Mouse (Mus musculus): ENCODE results near the gene Tmem50b. TPM values are rescaled to one million over a fixed set of nuclear protein-coding genes. Genes with fewer than 3 reads are reported as not detected.

Gene Tmem50b
- polyA plus RNA-seq, 1 experiment: 37.8 TPM

DNA sequence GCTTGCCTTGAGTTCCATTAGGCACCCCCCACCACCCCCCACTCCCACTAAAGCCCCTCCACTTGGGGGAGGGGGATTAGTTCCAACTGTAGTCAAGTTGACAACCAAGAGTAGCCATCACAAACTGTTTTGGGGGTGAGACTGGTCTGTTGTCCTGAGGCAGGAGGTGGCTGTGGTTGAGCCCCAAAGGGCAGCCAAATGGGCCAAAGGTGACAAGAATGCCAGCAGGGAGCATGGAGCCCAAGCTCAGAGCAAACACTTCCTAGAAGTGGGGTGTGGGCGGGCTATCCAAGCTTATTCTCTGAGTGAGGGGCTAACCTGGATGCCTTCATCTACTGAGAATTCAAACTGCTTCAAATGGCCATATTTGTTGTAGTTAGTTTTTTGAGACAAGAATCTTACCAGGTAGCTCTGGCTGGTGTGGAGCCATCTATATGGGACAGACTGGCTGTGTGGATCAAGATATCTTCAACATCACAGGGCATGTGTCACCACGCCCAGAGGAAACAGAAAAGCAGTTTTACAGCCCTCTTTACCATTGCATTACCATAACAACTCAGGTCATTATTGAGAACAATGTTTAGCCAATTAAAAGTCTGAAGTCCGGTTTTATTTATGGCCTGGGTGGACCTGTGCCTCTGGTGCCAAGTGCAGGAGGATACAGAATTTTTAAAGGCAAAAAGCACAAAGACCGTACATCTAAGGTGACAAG, 32.9 kb downstream of the Tmem50b start:
- Histone ChIP-seq H3K27me3 (ENCODE audit: control insufficient read depth, insufficient read depth, low read length) (no peaks in the 10 kb centered on the region), H3K27ac (ENCODE audit: control insufficient read depth, insufficient read depth, low read length) (no peak overlapping the region), H3K4me3 (ENCODE audit: control insufficient read depth, insufficient read depth, low read length) (no peak overlapping the region), H3K36me3 (ENCODE audit: control insufficient read depth, insufficient read depth, low read length) (peaks cover 51% of the 10 kb centered on the region), H3K4me1 (replicated peaks; ENCODE audit: control insufficient read depth, insufficient read depth, low read length) (no peaks in the 10 kb centered on the region)
- WGBS: 96% methylated on average over 4 of the region's 4 CpGs
- TF ChIP-seq CTCF (IDR thresholded peaks at IDR 0.05; ENCODE audit: borderline replicate concordance, control insufficient read depth, extremely low read depth, insufficient read depth, low read length, poor library complexity): no peak
- TF ChIP-seq POLR2A (IDR thresholded peaks at IDR 0.05; ENCODE audit: control insufficient read depth, extremely low read depth, insufficient read depth, low read length, poor library complexity): no peak
- DNase-seq: no peak

DNA sequence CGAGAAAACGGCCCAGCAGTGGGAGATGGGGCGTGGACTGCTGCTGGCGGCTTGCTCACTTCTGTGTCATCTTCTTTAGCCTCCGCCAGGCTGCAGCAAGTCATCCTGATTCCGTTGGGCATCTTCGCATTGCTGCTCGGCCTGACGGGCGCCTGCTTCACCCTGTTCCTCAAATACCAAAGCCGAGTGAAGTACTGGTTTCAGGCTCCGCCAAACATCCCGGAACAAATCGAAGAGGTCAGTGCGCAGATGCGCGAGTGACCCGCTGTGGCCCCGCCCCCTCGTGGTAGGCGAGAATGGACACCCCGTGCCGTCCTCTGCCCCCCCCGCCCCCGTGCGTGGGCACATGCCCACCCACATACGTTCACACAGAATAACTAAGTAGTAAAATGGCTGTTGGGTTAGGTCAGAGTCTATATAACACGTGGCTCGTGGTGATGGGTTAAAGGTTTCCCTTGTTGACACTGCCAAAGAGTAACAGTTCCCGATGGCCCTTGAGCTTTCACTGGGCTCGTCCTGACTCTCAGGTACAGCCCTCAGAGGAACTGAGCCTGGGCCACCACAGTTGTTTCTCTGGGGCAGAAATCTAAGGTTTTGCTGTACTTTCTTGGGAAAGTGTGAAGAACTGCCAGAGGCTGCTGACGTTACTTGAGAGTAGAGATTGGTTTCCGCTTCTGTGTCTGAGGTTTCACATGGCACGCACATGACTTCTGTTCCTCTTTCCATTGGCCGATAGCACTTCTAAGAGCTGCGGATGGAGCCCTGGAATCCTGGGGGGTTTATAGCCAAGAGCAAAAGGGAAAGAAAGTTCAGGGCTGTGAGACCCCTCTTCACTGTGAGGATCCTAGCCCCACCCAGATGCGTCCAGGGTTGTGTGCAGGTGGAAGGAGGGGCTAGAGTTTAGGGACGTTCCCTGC, 35.8 kb downstream of the Tmem50b start:
- no peak overlapping the region for H3K4me3 ChIP-seq (ENCODE audit: control insufficient read depth, insufficient read depth, low read length)
- DNase-seq: no peak
- no peaks in the 10 kb centered on the region for H3K4me1 ChIP-seq (replicated peaks; ENCODE audit: control insufficient read depth, insufficient read depth, low read length)
- TF ChIP-seq POLR2A (IDR thresholded peaks at IDR 0.05; ENCODE audit: control insufficient read depth, extremely low read depth, insufficient read depth, low read length, poor library complexity): no peak
- no peak for TF ChIP-seq CTCF (IDR thresholded peaks at IDR 0.05; ENCODE audit: borderline replicate concordance, control insufficient read depth, extremely low read depth, insufficient read depth, low read length, poor library complexity)
- H3K27me3 ChIP-seq (ENCODE audit: control insufficient read depth, insufficient read depth, low read length): no peaks in the 10 kb centered on the region
- 91% methylated on average over 38 of the region's 38 CpGs for WGBS
- H3K36me3 ChIP-seq (ENCODE audit: control insufficient read depth, insufficient read depth, low read length): peaks cover 73% of the 10 kb centered on the region
- peak overlapping the region; percentile 19; the same call in 1 of the 2 replicates for H3K27ac ChIP-seq (ENCODE audit: control insufficient read depth, insufficient read depth, low read length)

DNA sequence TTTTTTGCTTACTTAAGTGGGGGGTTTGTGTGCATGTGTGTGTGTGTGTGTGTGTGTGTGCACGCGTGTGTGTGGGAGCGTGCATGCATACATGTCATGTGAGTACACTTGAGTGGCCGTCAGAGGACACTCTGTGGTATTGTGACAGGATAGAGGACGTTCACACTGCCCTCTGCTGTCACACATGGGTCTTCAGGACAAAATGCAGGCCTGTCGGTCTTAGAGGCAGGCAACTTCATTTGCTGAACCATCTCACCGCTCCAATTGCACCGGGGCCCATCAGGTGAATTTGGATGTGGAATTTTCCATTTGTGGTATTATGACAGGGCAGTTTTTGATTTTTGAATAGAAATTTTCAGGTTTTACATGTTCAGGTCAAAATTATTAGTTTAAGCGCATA, 36.5 kb downstream of the Tmem50b start:
- Histone ChIP-seq H3K27ac (ENCODE audit: control insufficient read depth, insufficient read depth, low read length) (no peak overlapping the region), H3K4me1 (replicated peaks; ENCODE audit: control insufficient read depth, insufficient read depth, low read length) (no peaks in the 10 kb centered on the region), H3K27me3 (ENCODE audit: control insufficient read depth, insufficient read depth, low read length) (no peaks in the 10 kb centered on the region), H3K4me3 (ENCODE audit: control insufficient read depth, insufficient read depth, low read length) (no peak overlapping the region), H3K36me3 (ENCODE audit: control insufficient read depth, insufficient read depth, low read length) (peaks cover 80% of the 10 kb centered on the region)
- DNase-seq: peak; percentile 40
- 71% methylated on average over 9 of the region's 9 CpGs for WGBS
- peak; percentile 51; the same call in 1 of the 2 replicates for TF ChIP-seq CTCF (IDR thresholded peaks at IDR 0.05; ENCODE audit: borderline replicate concordance, control insufficient read depth, extremely low read depth, insufficient read depth, low read length, poor library complexity)
- no peak for TF ChIP-seq POLR2A (IDR thresholded peaks at IDR 0.05; ENCODE audit: control insufficient read depth, extremely low read depth, insufficient read depth, low read length, poor library complexity)

DNA sequence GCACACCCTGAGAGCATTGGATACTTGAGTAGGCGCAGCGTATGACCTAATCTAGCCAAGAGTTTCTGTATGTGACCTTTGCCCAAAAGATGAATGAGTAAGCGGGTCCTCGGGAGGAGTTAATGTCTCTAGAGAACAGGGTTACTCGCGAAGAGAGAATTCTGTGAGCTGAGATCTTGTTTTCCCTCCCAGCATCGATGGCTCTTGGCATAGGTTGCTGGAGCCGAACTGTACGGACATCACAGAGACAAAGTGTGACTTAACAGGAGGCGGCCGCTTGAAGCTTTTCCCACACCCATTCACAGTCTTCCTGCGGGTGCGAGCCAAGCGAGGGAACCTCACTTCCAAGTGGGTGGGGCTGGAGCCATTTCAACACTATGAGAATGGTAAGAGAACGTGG, 39.9 kb downstream of the Tmem50b start:
- peaks cover 13% of the 10 kb centered on the region for H3K4me1 ChIP-seq (replicated peaks; ENCODE audit: control insufficient read depth, insufficient read depth, low read length)
- no peak overlapping the region for H3K27ac ChIP-seq (ENCODE audit: control insufficient read depth, insufficient read depth, low read length)
- peaks cover 72% of the 10 kb centered on the region for H3K36me3 ChIP-seq (ENCODE audit: control insufficient read depth, insufficient read depth, low read length)
- H3K4me3 ChIP-seq (ENCODE audit: control insufficient read depth, insufficient read depth, low read length): no peak overlapping the region
- TF ChIP-seq CTCF (IDR thresholded peaks at IDR 0.05; ENCODE audit: borderline replicate concordance, control insufficient read depth, extremely low read depth, insufficient read depth, low read length, poor library complexity): no peak
- no peak for TF ChIP-seq POLR2A (IDR thresholded peaks at IDR 0.05; ENCODE audit: control insufficient read depth, extremely low read depth, insufficient read depth, low read length, poor library complexity)
- WGBS: 94% methylated on average over 15 of the region's 15 CpGs
- no peaks in the 10 kb centered on the region for H3K27me3 ChIP-seq (ENCODE audit: control insufficient read depth, insufficient read depth, low read length)
- no peak for DNase-seq

DNA sequence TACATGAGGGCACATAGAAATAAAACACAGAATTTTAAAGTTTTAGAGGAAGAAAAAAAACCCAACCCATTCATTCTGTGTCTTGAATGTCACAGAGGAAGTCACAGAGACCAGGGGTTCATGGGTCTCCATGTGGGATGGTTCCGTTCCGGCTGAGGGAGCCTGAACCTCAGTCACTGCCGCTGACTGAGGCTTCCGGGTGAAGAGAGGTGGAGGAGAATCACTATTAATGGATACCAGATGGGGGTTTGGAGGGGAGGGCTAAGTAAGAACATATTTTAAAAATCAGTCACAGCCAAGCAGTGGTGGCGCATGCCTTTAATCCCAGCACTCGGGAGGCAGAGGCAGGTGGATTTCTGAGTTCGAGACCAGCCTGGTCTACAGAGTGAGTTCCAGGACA, 40.4 kb downstream of the Tmem50b start:
- no peak overlapping the region for H3K4me3 ChIP-seq (ENCODE audit: control insufficient read depth, insufficient read depth, low read length)

DNA sequence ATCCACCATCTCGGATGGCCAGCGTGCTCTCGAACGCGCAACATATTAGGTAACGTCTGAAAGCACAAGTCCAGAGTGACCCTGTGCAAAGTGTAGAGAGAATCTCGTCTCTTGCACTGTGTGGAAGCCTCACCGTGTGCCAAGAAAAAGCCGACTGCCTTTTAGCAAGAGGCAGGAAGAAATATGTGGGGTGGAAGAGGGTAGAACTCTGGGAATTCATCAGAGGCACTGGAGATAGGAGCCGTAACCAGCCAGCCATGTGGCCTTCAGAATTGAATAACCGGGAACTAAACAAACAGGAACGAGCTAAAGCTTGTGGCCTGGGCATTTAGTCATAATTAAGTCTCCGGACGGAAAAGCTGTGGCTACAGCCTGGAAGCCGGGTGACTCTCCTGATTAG, 40.9 kb downstream of the Tmem50b start:
- Histone ChIP-seq H3K36me3 (ENCODE audit: control insufficient read depth, insufficient read depth, low read length) (peaks cover 62% of the 10 kb centered on the region), H3K27me3 (ENCODE audit: control insufficient read depth, insufficient read depth, low read length) (no peaks in the 10 kb centered on the region), H3K4me1 (replicated peaks; ENCODE audit: control insufficient read depth, insufficient read depth, low read length) (peaks cover 16% of the 10 kb centered on the region), H3K27ac (ENCODE audit: control insufficient read depth, insufficient read depth, low read length) (no peak overlapping the region), H3K4me3 (ENCODE audit: control insufficient read depth, insufficient read depth, low read length) (no peak overlapping the region)
- TF ChIP-seq CTCF (IDR thresholded peaks at IDR 0.05; ENCODE audit: borderline replicate concordance, control insufficient read depth, extremely low read depth, insufficient read depth, low read length, poor library complexity): no peak
- TF ChIP-seq POLR2A (IDR thresholded peaks at IDR 0.05; ENCODE audit: control insufficient read depth, extremely low read depth, insufficient read depth, low read length, poor library complexity): no peak
- DNase-seq: no peak
- 97% methylated on average over 15 of the region's 15 CpGs for WGBS

More for the DNA sequence above, 40.4 kb downstream of the Tmem50b start:
- DNase-seq: no peak
- peaks cover 16% of the 10 kb centered on the region for H3K4me1 ChIP-seq (replicated peaks; ENCODE audit: control insufficient read depth, insufficient read depth, low read length)
- H3K27ac ChIP-seq (ENCODE audit: control insufficient read depth, insufficient read depth, low read length): no peak overlapping the region
- peaks cover 67% of the 10 kb centered on the region for H3K36me3 ChIP-seq (ENCODE audit: control insufficient read depth, insufficient read depth, low read length)
- no peaks in the 10 kb centered on the region for H3K27me3 ChIP-seq (ENCODE audit: control insufficient read depth, insufficient read depth, low read length)
- whole genome bisulfite sequencing: 95% methylated on average over 7 of the region's 7 CpGs
- no peak for TF ChIP-seq CTCF (IDR thresholded peaks at IDR 0.05; ENCODE audit: borderline replicate concordance, control insufficient read depth, extremely low read depth, insufficient read depth, low read length, poor library complexity)
- TF ChIP-seq POLR2A (IDR thresholded peaks at IDR 0.05; ENCODE audit: control insufficient read depth, extremely low read depth, insufficient read depth, low read length, poor library complexity): no peak
